Mouse (Mus musculus): ENCODE data around the gene Fgfr2.
A peak's percentile ranks its signal among the peaks of the same experiment; 100 is the strongest.

Fgfr2 gene

GRCm38 (mm10) chr7:132372752-132373513, 750.2 kb downstream of the Fgfr2 start:
- peak; percentile 88 for DNase-seq (ENCODE audit: low read depth, low spot score)

- DNase-seq (ENCODE audit: low read depth, low spot score) = peak; percentile 49
Observed at GRCm38 (mm10) chr7:132371832-132372231, 751.3 kb downstream of the Fgfr2 start.

DNA sequence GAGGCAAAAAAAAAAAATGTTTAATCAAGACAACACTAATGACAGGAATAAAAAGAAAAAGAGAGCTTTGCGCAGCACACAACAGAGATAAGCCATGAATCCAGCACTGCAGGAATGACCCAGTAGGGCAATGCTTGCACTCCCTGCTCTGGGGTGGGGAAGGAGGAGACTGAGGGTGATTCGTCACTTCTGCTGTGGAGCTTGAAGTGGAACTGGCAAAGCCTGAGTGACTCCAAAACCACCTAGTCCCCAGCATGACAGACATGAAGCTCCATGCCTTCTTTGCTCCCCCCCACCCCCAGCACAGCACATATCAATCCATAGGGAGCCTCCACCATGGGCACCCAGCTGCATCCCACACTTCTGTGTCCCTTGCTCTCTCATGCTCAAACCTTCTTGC, 753.4 kb downstream of the Fgfr2 start:
- DNase-seq (ENCODE audit: low read depth, low spot score) = peak; percentile 8

GRCm38 (mm10) chr7:132368859-132369258, 754.3 kb downstream of the Fgfr2 start:
- no peak for DNase-seq (ENCODE audit: low read depth, low spot score)

DNA sequence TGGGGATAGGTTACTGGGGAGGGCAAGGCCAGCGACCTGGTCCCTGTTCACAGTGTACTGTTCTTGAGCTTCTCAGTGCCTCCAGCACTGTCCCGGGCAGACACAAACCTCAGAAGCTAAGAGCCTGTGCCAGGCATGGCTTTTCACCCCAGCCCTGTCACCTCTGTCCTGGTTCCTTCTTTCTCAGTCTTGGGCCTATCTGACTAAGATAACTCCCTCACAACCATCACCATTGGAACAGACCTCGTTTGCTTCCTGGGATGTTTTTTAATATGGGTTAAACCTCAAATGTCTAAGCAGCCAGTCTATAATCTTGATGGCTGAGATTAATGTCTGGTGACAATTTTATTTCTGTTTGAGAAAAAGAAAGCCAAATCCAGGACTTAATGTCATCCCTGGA, 755.8 kb downstream of the Fgfr2 start:
- DNase-seq (ENCODE audit: low read depth, low spot score) = no peak

GRCm38 (mm10) chr7:132365703-132366384, 757.3 kb downstream of the Fgfr2 start:
- no peak for DNase-seq (ENCODE audit: low read depth, low spot score)

DNA sequence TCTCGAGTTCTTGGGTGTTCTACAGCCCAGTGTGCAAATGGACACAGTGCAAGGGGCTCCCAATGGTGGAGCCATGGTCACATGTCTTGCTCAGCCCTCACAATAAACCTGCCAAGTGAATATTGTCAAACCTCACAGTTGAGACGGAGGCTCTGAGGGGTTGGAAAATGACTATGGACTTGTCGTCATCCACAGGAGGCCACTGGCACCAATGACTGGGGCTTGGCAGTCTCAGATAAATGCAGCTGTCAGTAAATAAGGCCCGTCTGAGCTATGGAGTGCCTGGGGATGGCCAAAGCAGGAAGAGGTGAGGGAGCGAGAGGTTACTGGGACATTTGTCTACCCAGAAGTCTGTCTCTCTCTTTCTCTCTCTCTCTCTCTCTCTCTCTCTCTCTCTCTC, 758.0 kb downstream of the Fgfr2 start:
- DNase-seq (ENCODE audit: low read depth, low spot score) = no peak

DNA sequence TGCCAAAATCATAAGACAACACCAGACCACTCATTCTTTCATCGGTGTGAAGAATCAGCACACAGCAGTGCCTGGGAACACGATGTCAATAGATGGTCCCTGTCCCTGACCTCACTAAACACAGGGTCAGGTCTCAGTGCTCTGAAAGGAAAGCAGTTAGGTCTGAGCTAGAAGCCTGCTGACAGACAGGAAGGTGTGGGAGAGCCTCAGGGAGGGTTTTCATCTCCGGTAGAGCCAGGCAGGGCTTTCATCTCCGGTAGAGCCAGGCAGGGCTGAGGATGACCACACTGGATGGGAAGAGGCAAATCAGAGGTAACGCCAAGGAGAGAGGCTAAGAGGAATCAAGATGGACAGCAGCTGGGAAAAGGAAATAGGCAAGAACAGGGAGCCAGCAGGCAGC, 758.6 kb downstream of the Fgfr2 start:
- DNase-seq (ENCODE audit: low read depth, low spot score) = no peak

DNA sequence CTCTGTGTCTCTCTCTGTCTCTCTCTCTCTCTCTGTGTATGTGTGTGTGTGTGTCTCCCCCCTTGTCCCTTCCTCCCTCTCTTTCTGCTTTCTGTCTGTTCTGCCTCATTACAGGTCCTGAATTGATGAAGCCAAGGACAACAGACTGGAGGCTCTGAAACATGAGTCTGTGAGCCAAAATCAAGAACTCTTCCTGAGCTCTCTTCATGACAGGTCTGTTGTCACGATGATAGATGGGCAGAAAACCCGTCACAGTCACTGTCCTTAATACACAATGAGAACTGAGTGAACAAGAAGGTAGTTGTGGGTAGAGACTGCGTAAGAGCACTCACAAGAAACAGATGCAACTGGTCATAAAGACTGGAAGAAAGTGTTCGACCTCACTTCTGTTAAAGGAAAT, 762.8 kb downstream of the Fgfr2 start:
- no peak for DNase-seq (ENCODE audit: low read depth, low spot score)

DNA sequence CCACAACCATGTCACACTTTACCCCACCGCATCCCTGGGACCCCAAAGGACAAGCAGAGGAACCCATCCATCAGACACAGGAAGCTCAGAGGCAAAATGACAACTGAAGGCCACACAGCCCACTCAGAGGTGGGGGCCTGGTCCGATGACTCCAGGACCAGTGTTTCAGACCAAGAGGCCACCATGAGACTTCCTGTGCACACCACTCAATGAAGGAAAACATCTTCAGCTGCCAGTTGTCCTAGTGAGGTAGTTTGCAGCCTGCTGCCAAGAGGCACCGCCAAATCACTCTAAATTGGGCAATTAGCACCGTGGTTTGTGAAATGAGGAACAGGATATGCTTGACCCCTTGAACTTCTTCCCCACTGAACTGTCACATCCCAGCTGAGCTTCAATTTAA, 764.4 kb downstream of the Fgfr2 start:
- no peak for DNase-seq (ENCODE audit: low read depth, low spot score)

- DNase-seq (ENCODE audit: low read depth, low spot score) = no peak
Observed at GRCm38 (mm10) chr7:132358250-132358649, 764.9 kb downstream of the Fgfr2 start.

DNA sequence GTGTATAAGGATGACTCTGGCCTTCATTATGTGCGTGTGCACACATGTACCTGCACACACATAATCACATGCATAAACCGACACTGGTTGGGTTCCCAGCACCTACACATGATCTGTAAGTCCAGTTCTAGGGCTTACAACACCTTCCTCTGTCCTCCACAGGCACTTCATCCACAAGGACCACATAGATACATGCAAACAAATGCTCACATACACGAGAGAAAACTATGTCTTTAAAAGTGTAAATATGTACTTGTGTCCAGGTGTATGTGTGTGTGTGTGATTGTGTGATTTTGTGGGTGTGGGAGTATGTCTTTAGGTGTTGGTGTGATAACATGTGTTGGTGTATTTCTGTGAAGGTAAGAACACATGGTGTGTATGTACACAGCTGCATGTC, 765.3 kb downstream of the Fgfr2 start:
- no peak for DNase-seq (ENCODE audit: low read depth, low spot score)

DNA sequence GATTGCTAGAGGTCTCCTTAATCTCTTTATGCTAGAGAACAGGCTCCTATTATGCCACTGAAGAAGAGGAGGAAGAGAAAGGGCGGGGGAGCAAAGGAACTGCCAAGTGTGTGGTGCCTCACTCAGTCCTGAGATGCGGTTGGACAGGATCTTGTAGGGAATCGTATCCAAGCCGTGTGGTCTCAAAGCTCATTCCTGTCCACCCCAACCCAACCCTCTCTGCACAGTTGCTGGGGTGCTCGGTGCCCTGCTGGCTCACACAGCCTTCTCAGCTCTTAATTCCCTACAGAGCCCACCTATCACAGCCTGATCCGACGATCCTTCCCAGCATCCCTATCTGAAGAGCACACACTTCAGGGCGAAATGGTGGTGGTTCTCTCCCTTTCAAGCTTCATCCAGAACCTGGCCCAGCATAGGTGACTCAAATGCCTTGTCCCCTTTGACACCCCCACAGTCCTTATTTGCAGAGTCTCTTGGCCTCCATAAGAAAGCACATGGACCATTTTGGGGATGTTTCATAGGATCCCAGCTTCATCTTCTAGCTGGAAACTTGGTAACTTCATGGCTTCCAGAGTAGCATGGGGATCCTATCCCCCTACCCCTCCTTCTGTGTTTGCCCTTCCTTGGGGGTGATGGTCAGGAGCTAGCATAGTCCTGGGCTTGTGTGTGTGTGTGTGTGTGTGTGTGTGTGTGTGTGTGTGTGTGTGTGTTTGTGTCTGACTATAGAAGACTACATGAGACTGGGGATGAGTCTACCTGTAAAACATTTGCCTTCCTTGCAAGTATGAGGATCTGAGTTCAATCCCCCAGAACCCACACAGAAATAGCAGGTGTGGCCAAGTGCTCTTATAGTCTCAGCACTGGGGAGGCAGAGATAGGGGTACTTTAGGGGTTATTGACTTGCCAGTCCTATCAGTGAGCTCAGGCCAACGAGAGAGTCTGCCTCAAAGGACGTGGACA, 766.0 kb downstream of the Fgfr2 start:
- DNase-seq (ENCODE audit: low read depth, low spot score) = no peak

DNA sequence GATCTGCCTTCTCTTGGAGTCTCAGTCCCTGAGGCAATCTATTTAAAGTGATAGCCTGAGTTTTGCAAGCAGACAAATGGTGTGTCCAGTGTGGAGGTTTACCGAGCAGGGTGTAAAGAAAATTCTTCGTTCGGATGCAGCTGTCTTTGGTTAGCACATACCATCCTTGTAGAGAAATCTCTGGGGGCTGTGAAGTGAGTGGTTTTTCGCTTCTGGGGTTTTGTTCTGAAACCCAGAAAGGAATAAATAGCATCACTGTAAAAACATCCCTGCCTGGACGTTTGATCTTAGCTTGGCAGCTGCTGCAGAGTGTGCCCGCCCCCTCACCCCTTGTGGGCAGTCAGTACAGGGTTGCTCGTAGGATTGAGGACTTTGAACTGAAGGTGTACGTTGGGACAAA, 767.0 kb downstream of the Fgfr2 start:
- DNase-seq (ENCODE audit: low read depth, low spot score) = peak; percentile 63

DNA sequence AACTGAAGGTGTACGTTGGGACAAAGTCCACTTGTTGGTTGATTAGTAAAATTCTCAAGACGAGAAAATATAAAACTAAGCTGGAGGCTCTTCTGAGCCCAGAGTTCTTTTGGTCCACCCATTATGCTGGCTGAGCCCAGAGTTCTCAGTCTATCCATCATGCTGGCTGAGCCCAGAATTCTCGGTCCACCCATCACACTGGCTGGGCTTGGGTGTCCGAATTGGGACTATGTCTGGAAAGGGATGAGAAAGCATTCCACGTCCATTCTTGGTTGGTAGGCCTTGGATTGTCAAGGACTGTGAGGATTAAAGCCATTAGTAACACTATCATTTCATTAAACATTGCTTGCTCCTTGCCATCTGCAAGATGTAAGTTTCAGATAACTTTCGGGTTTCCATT, 767.4 kb downstream of the Fgfr2 start:
- DNase-seq (ENCODE audit: low read depth, low spot score) = no peak

DNA sequence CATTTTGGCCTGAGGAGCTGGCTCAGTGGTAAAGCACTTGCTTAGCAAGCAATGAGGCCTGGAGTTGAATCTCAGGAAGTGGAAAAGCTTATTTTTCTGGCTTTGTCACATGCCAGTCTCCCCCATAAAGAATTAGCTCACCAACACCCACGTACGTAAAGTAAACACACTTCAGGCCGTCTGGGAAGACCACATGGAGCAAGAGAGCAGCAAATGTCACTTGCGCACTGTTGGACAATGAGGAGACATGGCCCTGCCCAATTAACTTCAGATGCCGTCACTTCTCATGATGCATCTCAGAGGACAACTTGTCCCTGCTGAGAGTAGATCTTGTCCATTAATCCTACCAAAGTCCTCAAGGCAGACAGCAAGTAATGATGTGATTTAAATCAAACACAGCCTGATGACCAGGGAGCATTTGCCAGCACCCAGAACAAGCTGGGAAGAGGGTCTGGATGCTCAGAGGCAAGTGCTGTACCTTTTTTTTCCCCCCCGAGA, 774.0 kb downstream of the Fgfr2 start:
- DNase-seq (ENCODE audit: low read depth, low spot score) = no peak

GRCm38 (mm10) chr7:132347273-132348045, 775.7 kb downstream of the Fgfr2 start:
- DNase-seq (ENCODE audit: low read depth, low spot score) = no peak

DNA sequence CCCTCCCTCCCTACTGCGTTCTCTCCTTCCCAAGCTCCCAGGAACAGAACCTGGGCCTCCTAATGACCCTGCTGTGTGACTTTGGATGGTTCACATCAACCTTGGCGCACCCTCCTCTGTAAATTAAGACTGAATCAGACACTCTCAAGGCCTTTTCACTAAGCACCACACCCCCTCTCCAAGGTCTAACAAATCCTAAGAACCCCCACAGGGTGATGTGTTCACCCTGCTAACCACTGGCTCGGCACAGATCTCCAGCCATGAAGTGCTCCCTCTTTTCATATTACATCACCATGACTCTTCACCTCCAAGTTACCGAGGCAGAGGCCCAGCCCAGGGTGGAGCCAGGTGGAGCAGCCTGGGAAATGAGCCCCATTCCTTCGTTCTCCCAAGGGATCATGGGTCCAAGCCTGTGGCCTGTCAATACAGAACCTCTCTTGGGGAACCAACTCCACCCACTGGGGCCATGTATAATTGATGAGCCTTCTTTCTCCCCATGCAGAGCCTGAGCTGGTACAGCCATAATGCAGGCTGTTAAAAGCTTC, 777.6 kb downstream of the Fgfr2 start:
- DNase-seq (ENCODE audit: low read depth, low spot score) = peak; percentile 3

GRCm38 (mm10) chr7:132344606-132345005, 778.5 kb downstream of the Fgfr2 start:
- peak; percentile 42 for DNase-seq (ENCODE audit: low read depth, low spot score)

DNA sequence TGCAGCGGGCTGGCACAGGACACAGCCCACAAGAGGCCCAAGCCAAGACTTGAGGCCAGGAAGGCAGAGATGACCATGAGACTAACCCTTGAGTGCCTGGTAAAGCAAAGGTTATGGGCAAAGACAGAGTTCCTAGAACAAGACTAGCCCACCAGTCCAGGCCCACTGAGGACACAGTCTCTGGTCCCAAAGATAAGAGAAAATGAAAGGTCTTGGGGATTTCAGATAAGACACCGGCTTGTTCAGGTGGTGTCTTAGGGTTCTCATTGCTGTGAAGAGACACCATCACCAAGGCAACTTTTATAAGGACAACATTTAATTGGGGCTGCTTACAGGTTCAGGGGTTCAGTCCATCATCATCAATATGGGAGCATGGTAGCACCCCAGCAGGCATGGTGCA, 779.2 kb downstream of the Fgfr2 start:
- DNase-seq (ENCODE audit: low read depth, low spot score) = no peak

DNA sequence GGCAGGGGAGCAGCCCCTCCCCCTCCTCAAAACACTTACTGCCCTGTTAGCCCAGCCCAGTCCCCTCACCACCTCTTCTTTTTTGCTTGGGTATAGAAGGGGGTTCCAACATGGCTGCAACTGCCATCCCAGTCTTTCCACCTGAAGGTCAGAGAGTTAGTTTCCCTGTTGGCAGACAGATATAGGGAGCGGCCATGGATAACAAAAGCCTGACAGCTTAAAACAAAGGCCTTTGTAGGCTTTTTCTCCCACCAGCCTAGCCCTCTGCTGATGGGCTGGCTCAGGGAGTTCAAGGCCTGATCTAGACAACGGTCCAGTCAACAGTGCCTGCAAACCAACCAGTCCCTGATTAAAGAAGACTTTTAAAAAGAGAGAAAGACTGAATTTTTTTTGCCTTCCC, 780.0 kb downstream of the Fgfr2 start:
- DNase-seq (ENCODE audit: low read depth, low spot score) = no peak
